Mouse (Mus musculus) WW6 (cell line): ENCODE results near the gene Zfp800.

Source experiments
- DNase-seq: peaks from one replicate; pipeline ENCODE4 v3.0.0-alpha.2; 2013; ENCODE audit warnings: low read depth, low spot score

Gene Zfp800

GRCm38 (mm10) chr6:28309692-28310091, 88.1 kb downstream of the Zfp800 start:
- no peak for DNase-seq

- DNase-seq, result no peak
Measured at GRCm38 (mm10) chr6:28308929-28309328, 88.9 kb downstream of the Zfp800 start.

- DNase-seq, result no peak
Measured at GRCm38 (mm10) chr6:28306702-28307101, 91.1 kb downstream of the Zfp800 start.

- DNase-seq, result no peak
Measured at GRCm38 (mm10) chr6:28296306-28296705, 101.5 kb downstream of the Zfp800 start.

- no peak for DNase-seq
Measured at GRCm38 (mm10) chr6:28295581-28295980, 102.2 kb downstream of the Zfp800 start.

- DNase-seq, result no peak
Measured at GRCm38 (mm10) chr6:28292810-28293209, 105.0 kb downstream of the Zfp800 start.

GRCm38 (mm10) chr6:28279886-28280285, 117.9 kb downstream of the Zfp800 start:
- no peak for DNase-seq

GRCm38 (mm10) chr6:28262198-28262621, 135.6 kb downstream of the Zfp800 start:
- DNase-seq, result peak; percentile 14

GRCm38 (mm10) chr6:28261307-28262197, 136.3 kb downstream of the Zfp800 start:
- peak; percentile 65 for DNase-seq

- DNase-seq, result peak; percentile 16
Measured at GRCm38 (mm10) chr6:28260425-28261191, 137.2 kb downstream of the Zfp800 start.

- no peak for DNase-seq
Measured at GRCm38 (mm10) chr6:28259750-28260149, 138.1 kb downstream of the Zfp800 start.

- DNase-seq, result no peak
Measured at GRCm38 (mm10) chr6:28258440-28258839, 139.4 kb downstream of the Zfp800 start.

GRCm38 (mm10) chr6:28257772-28258171, 140.0 kb downstream of the Zfp800 start:
- no peak for DNase-seq

GRCm38 (mm10) chr6:28252790-28253189, 145.0 kb downstream of the Zfp800 start:
- DNase-seq, result no peak

GRCm38 (mm10) chr6:28248211-28248610, 149.6 kb downstream of the Zfp800 start:
- no peak for DNase-seq

GRCm38 (mm10) chr6:28232618-28233361, 165.0 kb downstream of the Zfp800 start:
- DNase-seq, result no peak

GRCm38 (mm10) chr6:28228085-28228484, 169.7 kb downstream of the Zfp800 start:
- DNase-seq, result no peak

GRCm38 (mm10) chr6:28221017-28221416, 176.8 kb downstream of the Zfp800 start:
- DNase-seq, result no peak

- DNase-seq, result no peak
Measured at GRCm38 (mm10) chr6:28218386-28218785, 179.4 kb downstream of the Zfp800 start.

- DNase-seq, result peak; percentile 22
Measured at GRCm38 (mm10) chr6:28215268-28215954, 182.4 kb downstream of the Zfp800 start.

- no peak for DNase-seq
Measured at GRCm38 (mm10) chr6:28214658-28215267, 183.0 kb downstream of the Zfp800 start.
